Mouse (Mus musculus): Measurements from ENCODE around the gene Cnih4.

Cnih4 gene

DNA sequence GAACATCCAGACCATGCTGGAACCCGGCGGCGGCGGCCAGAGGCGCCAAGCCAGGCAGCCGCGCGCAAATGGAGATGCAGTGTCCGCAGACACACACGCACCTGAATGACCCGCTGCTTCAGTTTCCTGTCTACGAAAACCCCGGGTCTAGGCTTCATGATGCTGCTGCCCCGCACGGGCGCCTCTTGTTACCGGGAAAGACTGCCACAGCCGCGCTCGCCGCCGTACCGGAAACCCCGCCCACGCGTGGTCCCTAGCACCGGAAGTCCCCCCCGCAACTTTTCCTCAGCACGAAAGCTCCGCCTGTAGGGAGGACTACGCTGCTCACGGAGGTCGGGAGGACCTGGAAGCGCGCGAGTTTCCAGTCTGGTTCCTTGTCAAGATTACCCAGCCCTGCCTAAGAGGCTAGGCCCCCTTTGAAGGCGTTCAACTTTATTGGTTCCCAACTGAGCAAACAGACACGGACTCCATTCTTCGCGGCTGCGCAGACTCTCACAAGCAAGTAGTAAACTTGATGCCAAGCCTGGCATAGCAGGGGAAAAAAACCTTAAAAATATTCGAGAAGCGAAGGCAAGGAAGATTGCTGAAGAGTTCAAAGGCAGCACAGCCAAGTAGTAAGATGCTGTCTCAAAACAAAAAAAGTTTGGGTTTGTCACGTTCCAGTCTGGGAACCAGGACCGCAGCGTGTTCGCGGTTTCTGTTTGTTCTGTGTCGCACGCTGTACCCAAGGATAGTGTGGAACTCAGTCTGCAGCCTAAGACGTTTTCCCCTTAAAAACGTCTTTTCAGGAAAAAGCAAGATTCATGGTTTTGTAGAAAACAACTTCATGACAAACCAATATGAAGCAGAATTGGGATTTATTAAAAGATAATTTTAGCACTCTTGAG lies at the start of gene Cnih4, which contains the start of gene Nvl:
Gene Cnih4 (plus strand): TSS at position 744 of the 887 bp plus-strand sequence.
Gene Nvl (minus strand): TSS at position 255 of the 887 bp plus-strand sequence.
- peak; percentile 94 for DNase-seq (ENCODE audit: low spot score)

- no peak for DNase-seq (ENCODE audit: low spot score)
Measured at GRCm38 (mm10) chr1:181117112-181117511, 27.4 kb upstream of the Cnih4 start.

GRCm38 (mm10) chr1:181124145-181124544 lies 20.3 kb upstream of the Cnih4 start:
- no peak for DNase-seq (ENCODE audit: low spot score)

DNA sequence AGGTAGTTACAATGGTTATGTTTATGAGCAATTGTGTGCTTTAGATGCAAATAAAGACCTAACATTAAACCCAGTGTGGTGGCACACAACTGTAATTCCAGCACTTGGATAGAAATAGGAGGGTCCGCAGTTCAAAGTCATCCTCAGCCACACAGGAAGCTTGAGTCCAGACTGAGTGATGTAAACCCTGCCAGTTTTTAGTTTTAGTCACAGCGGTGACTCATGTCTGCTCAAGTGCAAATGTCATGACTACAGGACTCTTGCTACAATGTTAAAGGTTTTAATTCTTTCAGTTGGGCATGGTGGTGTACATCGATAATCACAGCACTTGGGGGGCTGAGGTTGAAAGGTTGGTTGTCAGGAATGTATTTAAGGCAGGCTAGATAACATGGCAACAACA lies 18.6 kb upstream of the Cnih4 start:
- no peak for DNase-seq (ENCODE audit: low spot score)

- peak; percentile 65 for DNase-seq (ENCODE audit: low spot score)
Measured at GRCm38 (mm10) chr1:181126766-181127165, 17.7 kb upstream of the Cnih4 start.

- no peak for DNase-seq (ENCODE audit: low spot score)
Measured at GRCm38 (mm10) chr1:181131915-181132314, 12.6 kb upstream of the Cnih4 start.

GRCm38 (mm10) chr1:181138730-181139129 lies 5.8 kb upstream of the Cnih4 start:
- DNase-seq (ENCODE audit: low spot score): no peak

DNA sequence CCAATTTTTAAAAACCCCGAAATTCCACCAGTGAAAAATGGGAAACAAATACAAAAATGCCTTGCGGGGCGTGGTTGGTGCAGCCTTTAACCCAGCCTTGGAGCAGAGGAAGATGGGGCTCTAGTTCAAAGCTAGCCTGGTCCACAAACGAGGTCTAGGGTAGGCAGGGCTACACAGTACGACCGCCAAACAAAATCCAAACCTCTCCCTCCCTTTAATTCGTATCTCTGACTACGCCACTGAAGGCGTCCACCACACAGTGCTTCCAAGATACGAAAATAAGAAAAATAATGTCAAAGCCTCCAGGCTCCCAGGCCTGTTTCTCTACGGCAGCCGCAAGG lies 914 bp upstream of the Cnih4 start:
- DNase-seq (ENCODE audit: low spot score): no peak

GRCm38 (mm10) chr1:181144966-181145365 lies 473 bp downstream of the Cnih4 start:
- no peak for DNase-seq (ENCODE audit: low spot score)

DNA sequence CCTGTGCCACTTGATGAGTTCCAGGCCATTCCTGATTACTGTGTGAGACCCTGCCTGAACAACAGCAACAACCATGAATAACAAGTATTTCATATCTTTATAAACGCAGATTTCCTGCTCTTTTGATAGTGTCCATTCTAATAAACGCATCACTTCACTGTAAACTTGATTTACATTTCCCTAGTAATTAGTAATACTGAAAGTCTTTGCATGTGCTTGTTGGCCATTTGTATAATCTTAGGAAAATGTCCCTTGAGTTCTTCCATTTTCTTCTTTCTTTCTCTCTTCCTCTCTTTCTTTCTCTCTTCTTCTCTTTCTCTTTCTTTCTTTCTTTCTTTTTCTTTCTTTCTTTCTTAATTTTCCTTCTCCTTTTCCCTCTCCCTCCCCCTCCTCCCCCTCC lies 1.7 kb downstream of the Cnih4 start:
- DNase-seq (ENCODE audit: low spot score): no peak

- peak; percentile 81 for DNase-seq (ENCODE audit: low spot score)
Measured at GRCm38 (mm10) chr1:181148540-181148939, 4.0 kb downstream of the Cnih4 start.

DNA sequence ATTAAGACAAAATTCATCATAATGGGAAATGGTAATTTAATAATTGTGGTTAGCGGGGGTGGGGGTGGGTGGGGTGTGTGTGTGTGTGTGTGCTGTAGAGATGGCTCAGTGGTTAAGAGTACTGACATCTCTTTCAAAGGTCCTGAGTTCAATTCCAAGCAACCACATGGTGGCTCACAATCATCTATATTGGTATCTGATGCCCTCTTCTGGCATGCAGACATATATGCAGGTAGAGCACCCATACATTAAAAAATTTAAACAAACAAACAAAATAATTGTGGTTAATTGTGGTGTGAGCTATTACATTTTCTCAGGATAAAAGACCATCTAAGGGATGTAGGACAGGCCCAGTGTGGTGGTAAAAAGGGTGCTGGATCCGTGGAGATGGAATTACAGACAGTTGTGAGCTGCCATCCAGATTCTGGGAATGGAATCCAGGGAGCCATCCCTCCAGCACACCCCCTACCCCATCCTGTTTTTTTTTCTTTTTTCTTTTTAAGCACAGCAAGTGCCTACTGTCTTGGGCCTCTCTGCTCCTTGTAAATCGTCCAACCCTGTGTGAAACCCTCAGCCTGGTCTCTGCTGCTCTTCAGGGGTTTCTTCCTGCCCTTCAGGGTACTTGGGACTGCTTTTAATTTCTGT lies 5.0 kb downstream of the Cnih4 start:
- no peak for DNase-seq (ENCODE audit: low spot score)

DNA sequence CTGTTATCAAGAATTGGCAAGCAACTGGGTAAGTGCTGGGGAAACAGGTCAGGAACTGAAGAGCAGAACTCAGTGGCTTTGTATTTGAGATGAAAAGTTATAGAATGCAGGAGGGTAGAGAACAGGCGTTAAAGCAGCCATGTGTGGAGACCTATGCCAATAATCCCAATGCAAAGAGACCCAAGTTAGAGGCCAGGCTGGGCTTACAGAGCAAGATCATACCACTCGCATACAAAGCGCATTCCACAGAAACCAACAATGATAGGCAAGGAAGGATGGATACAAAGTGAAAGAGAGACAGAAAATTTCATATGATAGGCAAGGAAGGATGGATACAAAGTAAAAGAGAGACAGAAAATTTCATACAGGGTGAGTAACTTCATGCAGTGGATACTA lies 5.9 kb downstream of the Cnih4 start:
- no peak for DNase-seq (ENCODE audit: low spot score)

DNA sequence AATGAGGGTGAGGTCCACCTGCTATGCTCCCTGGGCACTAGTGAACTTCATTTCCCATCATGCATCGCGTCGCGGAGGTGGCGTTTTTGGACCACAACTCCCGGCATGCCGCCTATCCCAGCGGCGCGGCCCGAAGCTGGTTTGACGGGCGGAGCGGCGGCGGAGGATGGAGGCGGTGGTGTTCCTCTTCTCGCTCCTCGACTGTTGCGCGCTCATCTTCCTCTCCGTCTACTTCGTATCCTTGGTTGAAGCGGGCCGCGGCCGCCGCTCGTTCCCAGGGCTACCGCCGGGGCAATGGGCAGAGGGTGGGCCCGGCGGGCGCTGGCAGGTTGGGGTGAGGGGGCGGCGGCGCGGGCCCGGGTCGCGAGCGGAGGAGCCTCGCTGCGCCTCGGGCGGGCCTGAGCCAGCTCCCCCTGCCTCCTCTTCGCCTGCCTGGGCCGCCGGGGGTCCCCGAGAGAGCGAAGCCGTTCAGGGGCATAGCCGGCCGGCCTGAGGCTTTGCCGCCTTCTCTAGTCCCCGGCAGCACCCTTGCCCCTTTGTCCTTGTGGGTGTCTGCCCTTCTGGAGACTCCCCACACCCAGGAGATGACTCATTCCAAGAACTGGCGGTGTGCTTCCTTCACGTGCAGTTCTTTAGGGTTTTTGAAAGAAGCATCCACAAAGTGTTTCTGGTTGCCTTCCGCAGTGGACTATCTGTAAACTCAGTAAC lies 6.5 kb downstream of the Cnih4 start:
- DNase-seq (ENCODE audit: low spot score): peak; percentile 89

GRCm38 (mm10) chr1:181151541-181151940 lies 7.0 kb downstream of the Cnih4 start:
- no peak for DNase-seq (ENCODE audit: low spot score)

DNA sequence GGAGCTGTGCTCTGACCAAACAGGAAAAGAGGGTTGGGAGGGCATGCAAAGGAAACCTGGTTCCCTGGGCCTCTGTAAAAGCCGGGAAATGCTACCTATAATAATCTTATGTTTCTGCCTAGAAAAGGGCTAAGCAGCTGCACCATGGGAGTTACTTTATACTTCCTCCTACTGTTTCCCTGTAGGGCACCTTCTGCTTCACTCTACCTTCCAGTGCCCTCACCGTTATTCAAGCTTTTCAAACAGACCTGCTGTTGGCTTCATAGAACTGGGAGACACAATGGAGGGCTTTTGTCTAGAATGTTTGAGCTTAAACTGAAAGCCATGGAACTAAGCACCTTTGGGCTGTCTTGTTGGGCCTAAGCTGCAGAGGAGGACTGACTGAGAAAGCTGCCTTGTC lies 23.3 kb downstream of the Cnih4 start:
- DNase-seq (ENCODE audit: low spot score): no peak

- DNase-seq (ENCODE audit: low spot score): no peak
Measured at GRCm38 (mm10) chr1:181168377-181168776, 23.9 kb downstream of the Cnih4 start.

DNA sequence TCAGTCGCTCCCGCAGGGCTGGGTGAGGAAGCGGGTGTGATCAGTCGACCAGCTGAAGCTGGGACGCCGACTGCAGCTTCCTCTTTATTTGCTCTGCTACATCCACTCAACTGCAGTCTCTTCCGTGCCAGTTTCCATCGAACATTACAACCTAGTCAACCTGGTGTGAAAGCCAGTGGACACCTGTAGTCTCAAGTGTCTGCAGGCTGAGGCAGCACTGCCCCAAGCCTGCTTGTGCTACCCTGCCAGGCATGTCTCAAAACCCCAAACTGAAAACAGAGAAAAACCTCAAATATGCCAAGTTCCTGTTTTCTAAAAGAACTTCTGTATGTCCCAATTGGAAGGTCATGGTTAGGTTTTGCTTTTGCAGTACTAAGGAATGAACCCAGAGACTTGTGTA lies 25.7 kb downstream of the Cnih4 start:
- no peak for DNase-seq (ENCODE audit: low spot score)

DNA sequence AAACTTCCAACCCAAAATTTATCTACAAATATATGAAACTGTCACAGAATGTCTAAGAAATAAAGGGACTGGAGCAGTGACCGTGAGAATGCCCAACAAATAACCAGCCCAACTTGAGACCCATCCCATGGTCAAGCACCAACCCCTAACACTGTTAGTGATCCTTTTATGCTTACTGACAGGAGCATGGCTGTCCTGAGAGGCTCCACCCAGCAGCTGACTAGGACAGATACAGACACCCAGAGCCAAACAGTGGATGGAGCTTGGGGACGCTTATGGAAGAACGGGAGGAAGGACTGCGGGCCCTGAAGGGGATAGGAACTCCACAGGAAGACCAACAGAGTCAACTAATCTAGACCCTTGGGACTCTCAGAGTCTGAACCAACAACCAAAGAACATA lies 44.4 kb downstream of the Cnih4 start:
- DNase-seq (ENCODE audit: low spot score): no peak

DNA sequence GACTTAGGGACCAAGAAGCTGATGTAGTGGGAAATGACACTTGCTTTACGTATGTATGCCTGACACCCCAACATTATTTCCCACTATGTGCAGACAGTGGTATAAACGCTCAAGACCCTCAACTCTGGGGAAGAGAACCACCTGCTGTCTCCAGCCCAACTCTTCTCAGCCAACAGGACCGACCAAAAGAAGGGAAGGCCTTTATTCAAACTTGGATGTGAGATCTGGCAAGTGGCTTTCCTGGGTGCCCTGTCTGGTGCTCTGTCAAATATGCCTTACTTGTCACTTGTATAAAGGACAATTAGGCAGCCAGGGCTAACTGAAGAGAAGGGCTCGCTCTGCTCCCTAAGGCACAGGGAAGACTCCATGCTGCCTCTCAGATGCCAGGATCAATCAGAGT lies 55.0 kb downstream of the Cnih4 start:
- no peak for DNase-seq (ENCODE audit: low spot score)

GRCm38 (mm10) chr1:181210147-181210546 lies 65.7 kb downstream of the Cnih4 start:
- no peak for DNase-seq (ENCODE audit: low spot score)

- DNase-seq (ENCODE audit: low spot score): peak; percentile 38
Measured at GRCm38 (mm10) chr1:181210601-181211402, 66.3 kb downstream of the Cnih4 start.
